Mouse (Mus musculus): Measurements from ENCODE around the gene Fgfr4. TPM values are rescaled to one million over a fixed set of nuclear protein-coding genes. Genes with fewer than 3 reads are reported as not detected.

Fgfr4 gene
- total RNA-seq, 4 experiments from 2014 or later, result 0.62 to 1.4 (median 1.4) TPM

DNA sequence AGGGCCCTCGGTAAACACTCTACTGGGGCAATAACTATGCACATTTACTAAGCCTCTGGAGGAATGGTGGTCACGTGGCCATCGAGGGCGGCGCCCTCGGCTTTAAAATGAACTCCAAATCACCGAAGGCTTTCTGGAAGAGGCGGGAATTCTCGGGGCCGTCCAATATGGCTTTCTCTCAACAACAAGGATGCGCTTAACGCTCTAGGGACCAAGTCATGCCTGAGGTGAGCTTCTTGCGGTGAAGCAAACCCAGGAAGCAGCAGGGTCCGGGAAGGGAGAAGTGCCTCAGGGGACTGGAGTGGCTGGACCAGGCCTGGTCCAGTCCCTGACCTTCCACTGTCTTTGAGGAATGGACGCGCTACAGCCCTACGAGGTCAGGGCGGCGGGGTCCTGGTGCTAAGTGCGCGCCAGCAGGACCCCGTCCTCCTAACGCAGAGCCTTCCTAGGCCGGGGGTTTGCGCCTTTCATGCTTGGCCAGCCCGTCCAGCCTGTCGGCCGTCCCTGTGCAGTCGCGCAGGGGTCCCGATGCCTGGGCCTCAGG lies 57.3 kb downstream of the Fgfr4 start, which contains the start of gene Nsd1:
Nsd1 (plus strand) TSS at position 134 of the 544 bp plus-strand sequence.
- peak; percentile 17 to 21 for DNase-seq (ENCODE audit: low spot score in 2 of 2)

DNA sequence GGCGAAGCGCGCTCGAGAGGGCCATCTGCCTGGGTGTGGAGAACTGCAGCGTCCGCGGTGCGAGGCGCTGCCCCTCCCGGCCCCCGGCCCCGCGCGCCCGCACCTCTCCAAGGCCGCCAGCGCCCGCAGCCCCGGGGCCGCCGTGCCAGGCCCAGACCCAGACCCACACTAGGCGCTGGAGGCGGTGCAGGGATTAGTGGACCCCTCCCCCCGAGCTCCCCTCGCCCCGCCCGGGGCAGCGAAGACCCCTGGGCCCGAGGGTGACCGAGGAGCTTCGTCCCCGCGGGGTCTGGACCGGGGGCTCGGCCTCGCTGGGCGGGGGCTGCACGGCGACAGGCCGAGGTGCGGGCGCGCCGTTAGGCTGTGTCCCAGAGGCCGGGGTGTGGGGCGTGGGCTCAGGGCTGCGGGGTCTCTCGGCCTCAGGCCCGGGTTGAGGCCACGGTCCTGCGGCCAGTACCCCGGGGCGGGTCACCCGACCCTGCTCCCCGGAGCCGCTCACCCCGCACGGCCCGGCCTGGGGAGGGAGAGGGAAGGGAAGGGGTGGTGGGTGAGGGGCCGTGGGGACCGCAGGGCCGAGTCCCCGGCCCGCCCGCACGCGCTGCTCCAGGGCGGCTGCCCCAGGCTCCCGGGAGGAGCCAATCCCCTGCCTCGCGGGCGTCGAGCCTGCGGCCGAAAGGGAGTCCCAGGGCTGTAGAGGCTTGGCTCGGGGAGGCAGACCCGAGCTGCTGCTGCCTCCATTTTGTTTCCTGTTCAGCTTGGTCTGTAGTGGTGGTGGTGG lies 57.9 kb downstream of the Fgfr4 start:
- DNase-seq (ENCODE audit: low spot score in 2 of 2), result peak; percentile 9 to 26

DNA sequence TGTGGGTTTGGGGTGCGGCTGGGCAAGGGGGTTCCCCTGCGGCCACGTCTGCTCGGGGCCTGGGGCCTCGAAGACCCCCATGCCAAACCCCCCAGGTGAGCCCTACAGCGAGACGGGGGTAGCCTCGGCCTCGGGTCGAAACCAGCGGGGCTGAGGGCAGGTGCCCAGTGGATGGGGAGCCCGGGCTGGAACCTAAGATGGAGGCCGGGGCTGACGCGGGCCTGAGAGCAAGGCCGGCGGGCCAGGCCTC lies 58.5 kb downstream of the Fgfr4 start:
- DNase-seq (ENCODE audit: low spot score in 2 of 2), result no peak

DNA sequence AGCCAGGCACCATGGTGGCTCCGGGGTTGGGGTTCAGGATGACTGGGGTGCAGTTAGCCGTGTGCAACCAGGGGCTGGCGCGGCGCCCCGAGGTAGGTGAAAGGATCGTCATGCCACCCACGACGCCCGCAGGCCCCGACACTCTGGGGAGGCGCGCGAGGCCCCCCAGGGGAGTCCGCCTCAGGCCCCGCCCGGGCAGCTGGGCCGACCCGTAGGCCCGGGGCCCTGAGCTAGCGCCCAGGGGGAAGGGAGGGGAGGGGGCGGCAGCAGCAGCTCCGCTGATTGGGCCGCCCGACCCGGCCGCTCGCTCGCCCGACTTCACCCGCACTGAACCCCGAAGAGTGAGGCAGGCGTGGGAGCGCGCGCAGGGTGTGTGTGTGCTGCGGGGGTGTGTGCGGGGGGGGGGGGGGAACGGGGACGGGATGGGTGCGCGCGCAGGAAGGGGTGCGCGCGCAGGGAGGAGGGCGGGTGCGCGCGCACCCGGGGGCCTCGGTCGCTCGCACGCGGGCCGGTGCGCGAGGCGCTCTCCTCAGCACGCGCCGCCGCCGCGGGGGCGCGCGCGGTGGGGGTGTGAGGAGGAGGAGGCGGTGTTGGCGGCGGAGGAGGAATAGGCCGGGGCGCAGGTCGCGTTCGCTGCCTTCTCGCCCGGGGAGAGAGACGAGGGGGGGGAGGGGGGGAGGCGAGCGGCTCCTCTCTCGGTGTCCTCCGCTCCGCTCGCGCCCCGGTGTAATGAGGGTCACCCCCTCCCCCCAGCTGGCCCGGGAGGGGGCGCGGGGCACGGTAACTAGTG lies 59.0 kb downstream of the Fgfr4 start:
- DNase-seq (ENCODE audit: low spot score in 2 of 2), result peak; percentile 69 to 82

DNA sequence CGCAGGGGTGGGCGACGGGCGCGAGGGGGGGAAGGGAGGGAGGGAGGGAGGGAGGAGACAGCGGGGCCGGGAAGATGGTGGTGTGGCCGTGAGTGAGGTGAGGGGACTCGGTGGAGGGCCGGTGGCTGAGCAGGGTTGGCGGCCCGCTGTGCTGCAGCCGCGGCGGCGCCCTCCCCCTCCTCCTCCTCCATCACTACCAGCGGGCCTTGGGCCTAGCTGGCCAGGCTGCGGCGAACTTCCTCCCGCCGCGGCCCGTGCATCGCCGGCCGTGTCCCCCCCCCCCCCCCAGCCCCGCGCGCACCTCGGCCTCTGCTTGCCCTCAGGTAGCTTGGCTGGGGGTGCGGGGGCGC lies 59.5 kb downstream of the Fgfr4 start:
- no peak for DNase-seq (ENCODE audit: low spot score in 2 of 2)

DNA sequence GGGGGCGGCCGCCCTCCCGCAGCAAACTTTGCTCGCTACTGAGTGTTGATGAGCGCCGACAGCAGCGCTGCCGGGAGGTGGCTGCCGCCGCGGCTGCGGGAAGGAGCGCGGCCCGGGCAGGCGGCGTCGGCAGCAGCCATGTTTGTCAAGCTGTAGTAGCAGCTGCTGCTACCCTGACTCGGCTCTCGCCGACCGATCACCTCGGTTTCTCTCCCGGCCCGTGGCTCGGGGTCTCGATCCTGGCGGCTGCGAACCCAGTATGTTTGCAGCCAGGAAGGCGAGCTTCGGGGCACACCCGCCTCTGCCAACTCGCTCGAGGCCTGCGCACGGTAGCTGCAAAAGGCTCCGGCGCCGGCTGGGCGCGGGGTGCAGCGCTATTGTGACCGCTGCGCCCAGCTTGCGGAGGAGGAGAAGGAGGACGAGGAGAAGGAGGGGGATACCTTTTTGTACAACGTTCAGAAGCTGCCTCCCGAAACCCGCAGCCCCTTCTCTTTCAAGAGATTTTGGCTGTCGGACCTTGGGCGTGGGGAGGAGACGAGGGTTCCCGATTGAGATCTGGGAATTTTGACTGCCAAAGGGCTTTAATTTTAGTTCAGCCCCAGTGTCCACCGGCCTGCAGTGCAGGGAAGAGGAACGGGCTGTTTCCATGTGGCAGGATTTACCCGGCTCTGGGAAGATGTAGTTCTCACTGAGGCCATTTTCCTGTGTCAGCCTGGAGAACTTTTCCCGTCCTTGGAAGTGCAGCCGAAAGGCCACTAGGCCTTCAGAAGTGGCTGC lies 60.1 kb downstream of the Fgfr4 start:
- DNase-seq (ENCODE audit: low spot score in 2 of 2), result peak; percentile 40 to 47

DNA sequence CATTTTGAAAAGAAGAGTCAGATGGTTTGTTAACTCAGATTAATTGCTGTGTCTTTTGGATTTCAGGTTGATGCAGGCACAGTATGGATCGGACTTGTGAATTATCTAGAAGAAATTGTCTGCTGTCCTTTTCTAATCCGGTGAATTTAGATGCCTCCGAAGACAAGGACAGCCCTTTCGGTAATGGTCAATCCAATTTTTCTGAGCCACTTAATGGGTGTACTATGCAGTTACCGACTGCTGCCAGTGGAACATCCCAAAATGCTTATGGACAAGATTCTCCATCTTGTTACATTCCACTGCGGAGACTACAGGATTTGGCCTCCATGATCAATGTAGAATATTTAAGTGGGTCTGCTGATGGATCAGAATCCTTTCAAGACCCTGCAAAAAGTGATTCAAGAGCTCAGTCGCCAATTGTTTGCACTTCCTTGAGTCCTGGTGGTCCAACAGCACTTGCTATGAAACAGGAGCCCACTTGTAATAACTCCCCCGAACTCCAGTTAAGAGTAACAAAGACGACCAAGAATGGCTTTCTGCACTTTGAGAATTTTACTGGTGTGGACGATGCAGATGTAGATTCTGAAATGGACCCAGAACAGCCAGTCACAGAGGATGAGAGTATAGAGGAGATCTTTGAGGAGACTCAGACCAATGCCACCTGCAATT lies 60.8 kb downstream of the Fgfr4 start:
- DNase-seq (ENCODE audit: low spot score in 2 of 2), result no peak

Other genes starting within 250 kb of the Fgfr4 start
- 10 to 100 TPM in 2 of 4 experiments, 1 to 10 TPM in 2; 8.6 to 10.9 (median 10.2) TPM for gene Unc5a, start 203.2 kb upstream of the Fgfr4 start, total RNA-seq (2022)
- gene Hk3, start 131.3 kb upstream of the Fgfr4 start, total RNA-seq (2022), result under 1 TPM; 0.25 to 0.46 (median 0.31) TPM
- gene Uimc1, start 52.3 kb upstream of the Fgfr4 start, total RNA-seq (2022), result 10 to 100 TPM; 10.0 to 14.3 (median 12.3) TPM
- 10 to 100 TPM; 13.0 to 15.8 (median 14.1) TPM for gene Zfp346, start 47.3 kb upstream of the Fgfr4 start, total RNA-seq (2022)
- gene Gm17617, start 19.1 kb upstream of the Fgfr4 start, total RNA-seq (2022), result not detected
- gene Nsd1, start 57.1 kb downstream of the Fgfr4 start, total RNA-seq (2022), result 10 to 100 TPM; 43.6 to 62.2 (median 47.4) TPM
- 10 to 100 TPM; 12.6 to 19.7 (median 16.9) TPM for gene Prelid1, start 167.9 kb downstream of the Fgfr4 start, total RNA-seq (2022)
- gene Rab24, start 169.3 kb downstream of the Fgfr4 start, total RNA-seq (2022), result 10 to 100 TPM; 32.0 to 37.3 (median 34.5) TPM
- not detected for gene Mxd3, start 177.2 kb downstream of the Fgfr4 start, total RNA-seq (2022)
- gene Lman2, start 210.1 kb downstream of the Fgfr4 start, total RNA-seq (2022), result 10 to 100 TPM; 32.5 to 39.6 (median 34.6) TPM
- gene Rgs14, start 217.1 kb downstream of the Fgfr4 start, total RNA-seq (2022), result under 1 TPM in 2 of 4 experiments, not detected in 2; 0.29 to 0.35 TPM
- not detected for gene Slc34a1, start 245.5 kb downstream of the Fgfr4 start, total RNA-seq (2022)

Measured in gastrocnemius, adult 8-10 months (tissue).